Mouse (Mus musculus): ENCODE results near the gene Rpl11.

The Rpl11 gene

DNA sequence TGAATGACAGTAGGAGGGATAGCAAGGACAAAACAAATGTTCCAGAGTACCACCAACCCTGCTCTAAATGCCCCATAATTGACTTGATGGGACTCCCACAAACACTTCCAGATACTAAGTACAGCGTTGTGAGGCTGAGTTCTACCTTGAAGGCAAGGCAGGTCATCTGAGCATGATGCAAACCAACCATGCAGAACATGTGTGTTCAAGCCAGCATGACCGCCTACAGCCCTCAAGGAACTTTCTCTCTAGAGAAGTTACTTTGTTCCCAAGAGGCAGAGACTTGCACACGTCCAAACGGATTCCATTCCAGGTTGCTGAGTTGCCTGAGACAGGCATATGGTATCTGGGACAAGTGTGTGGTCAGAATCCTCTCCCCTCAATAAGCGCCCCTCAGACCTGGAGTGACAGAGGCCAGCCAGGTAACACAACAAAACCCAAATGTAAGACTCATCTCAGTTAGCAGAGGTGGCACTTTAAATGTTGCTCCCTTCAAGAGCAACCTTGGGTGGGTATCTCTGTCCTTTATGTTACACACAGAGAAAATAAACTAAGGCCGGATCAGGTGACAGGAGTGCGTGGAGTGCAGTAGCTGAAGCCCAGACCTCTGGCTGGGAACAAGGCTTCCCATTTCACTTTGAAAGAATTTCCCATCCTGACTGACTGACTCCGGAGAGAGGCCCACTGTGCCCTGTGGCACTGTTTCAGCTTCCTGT, 25.7 kb downstream of the Rpl11 start:
- DNase-seq (ENCODE audit: low spot score in 2 of 2), result no peak

DNA sequence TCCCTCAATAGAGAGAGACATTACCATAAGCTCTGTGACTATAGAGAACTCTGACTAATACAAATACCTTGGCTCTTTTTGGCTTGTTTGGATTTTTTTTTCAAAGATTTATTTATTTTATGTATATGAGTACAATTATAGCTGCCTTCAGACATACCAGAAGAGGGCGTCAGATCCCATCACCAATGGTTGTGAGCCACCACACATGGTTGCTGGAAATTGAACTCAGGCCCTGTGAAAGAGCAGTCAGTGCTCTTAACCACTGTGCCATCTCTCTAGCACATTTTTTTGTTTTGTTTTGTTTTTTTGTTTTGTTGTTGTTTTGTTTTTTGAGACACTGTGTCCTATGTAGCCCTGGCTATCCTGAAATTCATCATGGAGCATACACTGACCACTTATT, 27.9 kb downstream of the Rpl11 start:
- no peak for DNase-seq (ENCODE audit: low spot score in 2 of 2)

- no peak for DNase-seq (ENCODE audit: low spot score in 2 of 2)
These were observed 30.3 kb downstream of the Rpl11 start for GRCm38 (mm10) chr4:136022924-136023323.

DNA sequence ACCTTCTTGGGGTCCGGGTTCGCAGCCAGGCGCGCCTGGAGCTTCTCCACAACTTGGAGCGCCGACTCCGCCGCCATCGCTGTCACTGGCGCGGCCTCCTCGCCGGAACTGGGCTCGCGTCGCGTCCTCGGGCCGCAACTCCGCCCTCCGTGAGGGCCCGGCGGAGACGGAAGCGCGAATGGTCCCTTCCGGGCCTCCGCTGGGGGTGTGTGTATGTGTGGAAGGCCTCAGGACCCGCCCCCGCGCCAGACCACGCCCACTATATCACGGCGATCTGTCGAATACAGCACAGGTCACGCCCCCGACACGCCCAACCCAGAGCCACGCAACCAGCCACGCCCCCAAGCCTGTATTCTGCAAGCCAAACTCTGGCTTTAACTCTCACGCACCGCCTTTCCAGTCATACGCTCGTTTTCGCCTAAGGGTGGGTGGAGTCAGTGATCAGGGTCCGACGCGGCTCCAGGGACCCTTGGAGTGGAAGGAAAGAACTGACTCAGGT, 31.6 kb downstream of the Rpl11 start, which contains the start of gene Eloa:
Eloa (minus strand) TSS at position 215 of the 499 bp plus-strand sequence.
- peak; percentile 100 for DNase-seq (ENCODE audit: low spot score in 2 of 2)

- DNase-seq (ENCODE audit: low spot score in 2 of 2), result peak; percentile 34 to 35
These were observed 32.3 kb downstream of the Rpl11 start for GRCm38 (mm10) chr4:136020743-136021548.

DNA sequence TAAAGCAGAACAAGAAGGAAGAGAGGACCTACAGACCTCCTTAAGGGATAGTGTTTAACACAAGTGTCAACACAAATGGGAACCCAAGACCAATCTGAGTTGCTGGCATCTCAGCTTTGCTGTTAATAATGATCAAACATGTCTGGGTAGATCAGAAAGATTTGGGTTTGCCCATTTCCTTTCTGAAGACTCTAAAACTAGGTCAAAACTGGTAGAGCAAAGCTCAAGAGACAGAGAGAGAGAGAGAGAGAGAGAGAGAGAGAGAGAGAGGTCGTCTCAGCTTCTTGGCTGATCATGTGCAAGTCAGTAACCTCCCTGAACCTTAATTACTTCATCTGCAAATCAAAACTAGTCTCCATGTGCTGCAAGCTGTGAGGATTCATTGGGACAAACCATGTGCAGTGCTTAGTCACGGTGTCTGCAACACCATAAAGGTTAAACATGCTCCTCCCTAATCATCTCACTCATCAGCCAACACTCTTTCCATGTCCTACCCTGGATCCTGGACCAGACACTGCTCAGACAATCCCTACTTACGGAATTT, 37.1 kb downstream of the Rpl11 start:
- DNase-seq (ENCODE audit: low spot score in 2 of 2), result no peak

DNA sequence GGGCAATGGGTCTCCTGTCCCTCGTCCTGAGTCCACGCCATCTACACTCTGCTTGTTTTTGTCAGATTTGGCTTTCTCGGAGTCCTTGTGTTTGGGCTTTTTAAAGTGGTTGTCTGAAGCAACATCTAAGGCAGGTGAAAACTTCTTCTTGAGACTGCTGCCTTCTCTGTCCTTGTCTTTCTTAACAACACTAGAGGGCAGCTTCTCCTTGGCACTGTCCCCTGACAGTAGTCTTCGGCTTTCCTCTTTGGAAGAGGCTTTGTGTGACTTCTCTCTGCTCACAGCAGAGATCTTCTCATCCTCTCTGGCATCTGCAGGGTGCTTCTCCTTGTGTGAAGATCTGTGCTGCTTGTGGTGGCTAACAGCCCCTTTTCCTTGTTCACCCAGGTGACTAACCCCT, 42.6 kb downstream of the Rpl11 start:
- no peak for DNase-seq (ENCODE audit: low spot score in 2 of 2)

DNA sequence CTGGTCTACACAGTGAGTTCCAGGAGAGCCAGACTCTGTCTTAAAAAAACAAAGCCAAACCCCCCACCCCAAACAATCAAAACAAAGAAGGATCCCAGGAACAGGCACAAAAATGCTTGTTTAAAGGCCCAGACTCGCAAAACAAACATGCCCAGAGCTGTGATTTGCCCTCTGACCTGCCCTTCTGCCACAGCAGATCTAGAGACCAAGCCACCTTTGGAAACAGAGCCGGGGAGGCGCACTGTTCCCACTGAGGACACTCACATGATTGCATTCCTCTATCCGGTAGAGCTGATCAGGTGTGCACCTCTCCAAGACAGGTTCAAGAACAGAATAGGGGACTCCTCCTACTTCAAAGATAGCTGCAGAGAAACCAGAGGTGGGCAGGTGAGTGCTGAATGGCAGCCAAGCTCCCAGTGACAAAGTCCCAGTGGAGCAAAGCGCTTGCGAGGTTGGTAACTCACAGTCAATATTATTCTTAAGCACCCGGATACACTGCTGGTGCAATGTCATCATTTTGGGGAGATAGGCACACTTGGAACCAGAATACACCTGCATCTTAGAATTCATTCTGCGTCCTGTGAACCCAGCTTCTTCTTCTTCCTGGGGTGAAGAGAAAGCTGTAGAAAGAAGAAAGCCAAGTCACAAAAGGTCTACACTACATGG, 44.3 kb downstream of the Rpl11 start:
- DNase-seq (ENCODE audit: low spot score in 2 of 2), result no peak

DNA sequence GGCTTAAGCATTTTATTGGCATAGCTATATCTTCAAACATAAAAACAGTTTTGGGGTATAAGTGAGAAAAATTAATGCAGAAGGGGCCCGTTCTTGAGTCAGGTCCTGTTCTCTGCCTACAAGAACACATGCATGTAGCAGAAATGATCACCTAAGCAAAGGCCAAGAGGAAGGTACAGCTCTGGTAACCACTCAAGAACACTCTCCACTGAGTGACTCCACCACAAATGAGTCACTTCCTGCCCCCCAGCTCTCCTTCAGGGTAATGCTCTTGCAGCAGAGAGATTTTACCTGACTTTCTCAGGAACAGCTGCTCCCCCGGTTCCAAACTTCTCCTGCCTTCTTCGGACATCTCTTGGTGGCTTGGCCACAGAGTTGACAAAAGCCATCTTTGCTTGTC, 46.4 kb downstream of the Rpl11 start:
- DNase-seq (ENCODE audit: low spot score in 2 of 2), result no peak

DNA sequence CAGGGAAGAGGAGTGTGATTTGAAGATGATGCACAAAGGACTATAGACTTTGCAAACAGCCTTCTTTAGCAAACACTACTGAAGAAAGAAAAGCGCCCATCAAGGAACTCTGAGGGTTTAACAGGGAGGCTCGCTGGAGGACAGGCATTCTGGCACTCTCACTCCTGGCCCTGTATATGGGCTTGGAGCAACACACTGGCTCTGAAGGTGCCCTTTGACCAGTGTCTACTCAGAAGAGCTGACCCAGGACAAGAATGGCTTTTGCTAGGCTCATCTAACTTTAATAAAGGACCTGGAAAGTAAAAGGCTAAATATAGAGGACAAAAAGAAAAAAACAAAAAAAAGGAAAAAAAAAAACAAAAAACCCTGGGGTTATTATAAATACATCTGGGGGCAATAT, 48.3 kb downstream of the Rpl11 start:
- DNase-seq (ENCODE audit: low spot score in 2 of 2), result no peak

DNA sequence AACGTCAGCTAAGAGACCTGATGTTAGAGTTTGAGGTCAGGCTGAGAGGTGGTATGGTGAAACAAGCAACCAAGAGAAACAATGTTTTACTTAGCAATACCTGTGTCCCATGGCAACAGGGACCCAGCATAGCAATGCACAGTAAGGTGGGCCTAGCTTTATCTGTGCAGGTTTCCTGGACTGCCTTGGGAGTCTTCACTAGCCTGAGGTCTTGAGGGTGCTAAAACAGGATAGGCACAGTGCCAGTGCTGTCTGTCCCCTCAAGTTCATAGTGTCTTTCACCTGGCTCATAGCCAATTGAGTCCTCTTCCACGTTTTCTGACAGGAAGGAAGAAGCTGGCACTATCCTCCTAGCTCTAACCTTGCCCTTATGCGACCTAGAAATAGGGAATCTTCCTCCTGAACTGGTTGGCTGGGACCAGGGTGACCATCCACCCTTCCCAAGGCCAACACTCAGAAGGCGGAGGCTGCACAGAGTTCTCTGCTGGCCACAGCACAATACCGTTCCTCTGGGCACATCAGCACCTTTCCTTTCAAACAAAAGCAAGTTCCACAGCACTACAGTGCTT, 49.0 kb downstream of the Rpl11 start:
- DNase-seq (ENCODE audit: low spot score in 2 of 2), result no peak

GRCm38 (mm10) chr4:135995118-135995517, 58.1 kb downstream of the Rpl11 start:
- DNase-seq (ENCODE audit: low spot score in 2 of 2), result no peak

- no peak for DNase-seq (ENCODE audit: low spot score in 2 of 2)
These were observed 59.3 kb downstream of the Rpl11 start for GRCm38 (mm10) chr4:135993941-135994340.

DNA sequence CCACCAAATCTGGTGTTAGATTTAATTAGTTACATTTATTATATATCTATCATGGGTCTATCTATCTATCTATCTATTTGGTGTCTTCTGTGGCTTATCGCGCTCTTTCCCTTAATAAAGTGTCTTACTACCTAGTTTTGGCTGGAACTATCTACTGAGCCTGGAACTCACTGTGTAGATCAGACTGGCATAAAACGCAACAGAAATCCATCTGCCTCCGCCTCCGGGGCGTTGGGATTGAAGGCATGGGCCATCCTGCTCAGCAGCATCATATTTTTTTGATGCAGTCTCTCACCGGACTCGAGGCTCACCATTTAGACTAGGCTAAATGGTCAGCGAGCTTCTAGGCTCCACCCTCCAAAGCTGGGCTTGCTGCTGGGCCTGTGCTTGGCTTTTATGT, 65.5 kb downstream of the Rpl11 start:
- DNase-seq (ENCODE audit: low spot score in 2 of 2), result peak in 1 of 2 experiments; percentile 44

GRCm38 (mm10) chr4:135986943-135987710, 66.1 kb downstream of the Rpl11 start, which contains the start of gene Pithd1:
Gene Pithd1, minus strand, starts transcription at chr4:135987264.
- DNase-seq (ENCODE audit: low spot score in 2 of 2), result peak; percentile 94

DNA sequence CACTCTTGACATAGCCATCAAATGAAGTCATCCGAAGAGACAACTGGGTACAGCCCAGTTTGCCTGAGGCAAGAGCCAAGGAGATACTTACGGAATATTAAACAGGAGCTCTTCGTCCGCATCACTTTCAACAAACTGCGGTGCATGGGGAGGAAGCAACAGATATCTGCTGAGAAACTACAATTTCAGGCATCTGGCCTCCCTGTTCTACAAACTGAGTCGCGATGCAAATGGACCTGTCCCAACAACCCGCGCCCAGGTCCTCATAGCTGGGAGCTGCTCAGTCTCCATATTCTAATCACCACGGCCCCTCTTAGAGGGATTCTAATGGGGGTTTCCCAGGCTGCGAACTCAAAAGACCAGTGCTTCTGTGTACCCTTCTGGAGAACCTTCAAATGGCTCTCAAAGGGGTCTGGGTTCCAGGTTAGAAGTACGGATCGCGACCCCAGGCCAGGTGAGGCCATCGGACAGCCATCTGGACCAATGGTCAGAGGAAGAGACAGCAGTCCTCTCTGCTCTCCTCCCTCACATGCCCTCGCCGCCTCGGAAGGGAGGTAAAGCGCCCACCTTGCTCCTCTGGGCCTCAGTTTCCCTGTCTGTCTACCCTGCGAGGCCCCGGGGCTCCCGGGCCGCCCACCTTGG, 66.8 kb downstream of the Rpl11 start:
- DNase-seq (ENCODE audit: low spot score in 2 of 2), result peak; percentile 33 to 39

- no peak for DNase-seq (ENCODE audit: low spot score in 2 of 2)
These were observed 67.5 kb downstream of the Rpl11 start for GRCm38 (mm10) chr4:135985769-135986168.

GRCm38 (mm10) chr4:135985193-135985592, 68.0 kb downstream of the Rpl11 start:
- no peak for DNase-seq (ENCODE audit: low spot score in 2 of 2)

DNA sequence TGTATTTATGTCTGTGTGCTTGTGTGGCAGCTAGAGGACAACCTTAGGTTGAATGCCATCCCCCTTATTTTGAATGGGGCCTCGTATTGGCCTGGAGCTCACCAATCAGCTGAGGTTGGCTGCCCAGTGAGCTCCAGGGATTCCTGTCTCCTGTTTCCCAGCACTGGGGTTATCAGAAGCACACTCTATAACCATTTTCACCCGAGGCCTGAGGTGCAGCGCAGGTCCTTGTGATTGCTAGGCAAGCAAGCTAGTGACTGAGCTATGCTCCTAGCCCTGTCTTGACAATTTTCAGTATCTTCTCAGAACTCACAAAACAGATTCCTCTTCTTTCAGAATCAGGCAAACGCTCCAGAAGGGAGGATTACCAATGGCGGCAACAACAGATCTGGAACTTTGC, 68.7 kb downstream of the Rpl11 start:
- no peak for DNase-seq (ENCODE audit: low spot score in 2 of 2)

DNA sequence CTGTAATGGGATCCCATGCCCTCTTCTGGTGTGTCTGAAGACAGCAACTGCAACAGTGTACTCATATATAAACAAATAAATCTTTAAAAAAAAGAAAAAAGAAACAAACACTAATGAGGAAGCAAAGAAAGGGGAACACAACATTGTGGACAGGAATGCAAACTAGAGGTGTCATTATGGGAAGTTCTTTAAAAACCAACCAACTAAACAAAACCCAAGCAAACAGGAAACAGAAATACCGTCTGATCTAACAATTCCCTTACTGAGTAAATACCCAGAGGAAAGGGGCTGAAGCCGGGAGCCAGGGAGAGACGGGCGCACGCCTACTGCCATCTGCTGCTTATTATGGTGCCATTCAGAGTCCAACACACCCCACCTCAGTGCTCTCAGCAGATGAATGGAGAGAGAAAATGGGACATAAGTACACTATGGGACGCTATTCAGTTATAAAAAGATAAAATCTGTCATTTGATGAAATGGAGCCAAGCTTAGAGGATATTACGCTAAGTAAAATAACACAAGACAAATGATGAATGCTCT, 71.6 kb downstream of the Rpl11 start:
- peak; percentile 77 to 86 for DNase-seq (ENCODE audit: low spot score in 2 of 2)

Measured in right cerebral cortex, postnatal 10 days (tissue).